Mouse (Mus musculus): ENCODE measurements around the gene Vat1l.

GRCm38 (mm10) chr8:114332949-114333348 is 127.5 kb downstream of the Vat1l start:
- TF ChIP-seq CTCF (IDR thresholded peaks at IDR 0.05; ENCODE audit: insufficient read depth, low read depth, low read length): no peak
- no peak for TF ChIP-seq POLR2A (IDR thresholded peaks at IDR 0.05; ENCODE audit: insufficient read depth, low read depth, low read length)

All from olfactory bulb, adult 2 months (tissue).